Mouse (Mus musculus) kidney, adult 2 months (tissue): Measurements from ENCODE around the gene Rnf220.

Experiments used
- CTCF ChIP-seq: fragments of 200-500 bp; conservative IDR thresholded peaks from 2 replicates; pipeline ENCODE4 v1.5.1; 2011; ENCODE audit warnings: low read depth, mild to moderate bottlenecking, control low read depth, low read length, moderate library complexity, mixed read lengths; ENCODE audit not compliant: insufficient read depth, insufficient read length
- POLR2A ChIP-seq: fragments of 200-500 bp; IDR thresholded peaks from one replicate; pipeline ENCODE4 v1.6.1; 2011; ENCODE audit warnings: low read depth, low read length, control low read depth

DNA sequence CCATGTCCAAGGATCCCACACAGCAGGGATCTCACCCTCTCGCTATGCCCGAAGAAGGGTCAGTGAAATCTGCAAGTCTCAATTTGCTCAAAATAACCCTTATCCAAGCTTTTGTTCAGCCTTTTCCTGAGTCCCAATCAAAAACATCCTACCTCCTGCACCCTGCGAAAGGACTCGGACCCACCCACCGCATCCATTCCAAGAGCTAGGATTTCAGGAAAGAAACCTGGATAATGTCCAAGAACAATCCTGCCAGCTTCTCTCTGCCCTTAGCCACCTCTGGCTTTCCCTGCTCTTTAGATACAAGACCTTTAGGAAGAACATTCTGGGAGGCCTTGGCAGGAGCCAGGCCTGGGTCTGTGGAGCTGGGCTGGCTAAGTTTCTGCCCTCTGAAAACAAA lies 144.8 kb downstream of the Rnf220 start:
- TF ChIP-seq CTCF (no peak), POLR2A (no peak)
